Mouse (Mus musculus) megakaryocyte, embryonic 14.5 days (primary cell): Measurements from ENCODE around the gene Mapkap1.

Experiments
- FLI1 ChIP-seq: IDR thresholded peaks from 2 replicates; pipeline ENCODE4 v1.6.1; 2012; ENCODE audit warnings: low read length, inconsistent platforms, mixed read lengths
- GATA1 ChIP-seq: IDR thresholded peaks from 3 replicates; pipeline ENCODE4 v1.6.1; 2012; ENCODE audit warnings: mixed read lengths, low read length, inconsistent platforms, borderline replicate concordance

DNA sequence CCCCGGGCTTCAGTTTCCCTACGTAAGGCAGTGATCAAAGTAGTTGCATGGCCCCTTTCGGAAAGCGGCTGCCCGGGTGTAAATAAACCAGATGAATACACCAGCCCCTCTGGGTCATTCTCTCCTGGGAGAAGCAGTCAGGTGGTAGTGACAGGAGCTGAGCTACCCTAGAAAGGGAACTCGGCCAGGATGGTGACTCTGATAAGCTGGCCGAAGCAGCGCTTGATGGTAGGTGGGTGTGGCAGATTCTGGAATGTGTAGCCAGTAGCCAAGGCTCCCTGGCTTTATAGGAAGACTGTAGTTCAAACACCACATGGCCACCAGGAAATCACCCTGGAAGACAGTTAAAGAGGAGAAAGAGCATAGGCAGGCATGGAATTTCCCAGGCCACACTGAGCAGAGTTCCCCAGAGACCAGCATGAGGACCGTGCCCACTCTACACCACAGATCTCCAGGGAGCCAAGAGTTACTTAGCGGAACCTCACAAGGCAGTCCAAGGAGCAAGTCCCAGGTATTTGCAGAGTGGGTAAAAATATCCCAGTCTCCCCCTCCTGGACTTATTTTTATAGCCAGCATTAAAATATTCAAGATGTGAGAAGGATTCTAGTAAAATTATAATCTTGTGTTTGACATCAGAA lies 214.3 kb downstream of the Mapkap1 start:
- TF ChIP-seq GATA1 = no peak
- no peak for TF ChIP-seq FLI1
